Mouse (Mus musculus): ENCODE measurements around the gene Ppp1r14c. TPM values are rescaled to one million over a fixed set of nuclear protein-coding genes. Genes with fewer than 3 reads are reported as not detected.

The Ppp1r14c gene
- polyA plus RNA-seq, 1 experiment from 2014 or later = 13.6 TPM

GRCm38 (mm10) chr10:3508746-3509145 lies 142.9 kb downstream of the Ppp1r14c start:
- ATAC-seq (ENCODE audit: low FRiP score) (no peak), DNase-seq (ENCODE audit: low spot score) (no peak)
- H3K9ac ChIP-seq (ENCODE audit: low read depth, low read length) = no peak overlapping the region
- no peaks in the 10 kb centered on the region for H3K27me3 ChIP-seq (ENCODE audit: control insufficient read depth, insufficient read depth, low read length)
- 51% methylated on average over 2 of the region's 2 CpGs for WGBS
- no peaks in the 10 kb centered on the region for H3K9me3 ChIP-seq (ENCODE audit: control insufficient read depth, low read length)
- no peak overlapping the region for H3K27ac ChIP-seq (ENCODE audit: low read depth, low read length)
- no peak overlapping the region for H3K4me3 ChIP-seq (ENCODE audit: low read depth, low read length)
- no peaks in the 10 kb centered on the region for H3K36me3 ChIP-seq (ENCODE audit: control insufficient read depth, insufficient read depth, low read length)
- H3K4me2 ChIP-seq (replicated peaks; ENCODE audit: low read depth, low read length) = no peak overlapping the region
- no peaks in the 10 kb centered on the region for H3K4me1 ChIP-seq (replicated peaks; ENCODE audit: control insufficient read depth, insufficient read depth, low read length)

GRCm38 (mm10) chr10:3509663-3510277 lies 143.9 kb downstream of the Ppp1r14c start:
- H3K4me1 ChIP-seq (replicated peaks; ENCODE audit: control insufficient read depth, insufficient read depth, low read length) = no peaks in the 10 kb centered on the region
- H3K4me3 ChIP-seq (ENCODE audit: low read depth, low read length) = no peak overlapping the region
- DNase-seq (ENCODE audit: low spot score) (no peak), ATAC-seq (ENCODE audit: low FRiP score) (0 out of 2 replicates have a peak, but pooled peaks have one; percentile 31)
- H3K27ac ChIP-seq (ENCODE audit: low read depth, low read length) = no peak overlapping the region
- H3K36me3 ChIP-seq (ENCODE audit: control insufficient read depth, insufficient read depth, low read length) = no peaks in the 10 kb centered on the region
- H3K9me3 ChIP-seq (ENCODE audit: control insufficient read depth, low read length) = no peaks in the 10 kb centered on the region
- H3K4me2 ChIP-seq (replicated peaks; ENCODE audit: low read depth, low read length) = no peak overlapping the region
- no peak overlapping the region for H3K9ac ChIP-seq (ENCODE audit: low read depth, low read length)
- H3K27me3 ChIP-seq (ENCODE audit: control insufficient read depth, insufficient read depth, low read length) = no peaks in the 10 kb centered on the region
- WGBS = 73% methylated on average over 7 of the region's 7 CpGs

- H3K27me3 ChIP-seq (ENCODE audit: control insufficient read depth, insufficient read depth, low read length) = no peaks in the 10 kb centered on the region
- ATAC-seq (ENCODE audit: low FRiP score) (no peak), DNase-seq (ENCODE audit: low spot score) (no peak)
- WGBS = 75% methylated on average over 3 of the region's 3 CpGs
- no peak overlapping the region for H3K27ac ChIP-seq (ENCODE audit: low read depth, low read length)
- no peaks in the 10 kb centered on the region for H3K4me1 ChIP-seq (replicated peaks; ENCODE audit: control insufficient read depth, insufficient read depth, low read length)
- no peak overlapping the region for H3K4me2 ChIP-seq (replicated peaks; ENCODE audit: low read depth, low read length)
- no peaks in the 10 kb centered on the region for H3K36me3 ChIP-seq (ENCODE audit: control insufficient read depth, insufficient read depth, low read length)
- no peak overlapping the region for H3K4me3 ChIP-seq (ENCODE audit: low read depth, low read length)
- no peaks in the 10 kb centered on the region for H3K9me3 ChIP-seq (ENCODE audit: control insufficient read depth, low read length)
- no peak overlapping the region for H3K9ac ChIP-seq (ENCODE audit: low read depth, low read length)
Measured at GRCm38 (mm10) chr10:3510486-3510885, 144.6 kb downstream of the Ppp1r14c start.

GRCm38 (mm10) chr10:3511401-3511800 lies 145.5 kb downstream of the Ppp1r14c start:
- no peaks in the 10 kb centered on the region for H3K36me3 ChIP-seq (ENCODE audit: control insufficient read depth, insufficient read depth, low read length)
- ATAC-seq (ENCODE audit: low FRiP score) = no peak
- WGBS = 76% methylated on average over 3 of the region's 3 CpGs

GRCm38 (mm10) chr10:3512620-3513305 lies 146.9 kb downstream of the Ppp1r14c start:
- no peaks in the 10 kb centered on the region for H3K36me3 ChIP-seq (ENCODE audit: control insufficient read depth, insufficient read depth, low read length)
- 78% methylated on average over 8 of the region's 8 CpGs for WGBS
- H3K27ac ChIP-seq (ENCODE audit: low read depth, low read length) = no peak overlapping the region
- H3K4me2 ChIP-seq (replicated peaks; ENCODE audit: low read depth, low read length) = no peak overlapping the region
- no peak for ATAC-seq (ENCODE audit: low FRiP score)
- H3K9me3 ChIP-seq (ENCODE audit: control insufficient read depth, low read length) = no peaks in the 10 kb centered on the region
- H3K9ac ChIP-seq (ENCODE audit: low read depth, low read length) = no peak overlapping the region
- H3K4me3 ChIP-seq (ENCODE audit: low read depth, low read length) = no peak overlapping the region
- no peaks in the 10 kb centered on the region for H3K27me3 ChIP-seq (ENCODE audit: control insufficient read depth, insufficient read depth, low read length)
- no peaks in the 10 kb centered on the region for H3K4me1 ChIP-seq (replicated peaks; ENCODE audit: control insufficient read depth, insufficient read depth, low read length)
- DNase-seq (ENCODE audit: low spot score) = no peak

More at GRCm38 (mm10) chr10:3511401-3511800, 145.5 kb downstream of the Ppp1r14c start:
- DNase-seq (ENCODE audit: low spot score) = no peak
- no peak overlapping the region for H3K27ac ChIP-seq (ENCODE audit: low read depth, low read length)
- no peaks in the 10 kb centered on the region for H3K27me3 ChIP-seq (ENCODE audit: control insufficient read depth, insufficient read depth, low read length)
- no peak overlapping the region for H3K4me3 ChIP-seq (ENCODE audit: low read depth, low read length)
- no peaks in the 10 kb centered on the region for H3K9me3 ChIP-seq (ENCODE audit: control insufficient read depth, low read length)
- H3K4me1 ChIP-seq (replicated peaks; ENCODE audit: control insufficient read depth, insufficient read depth, low read length) = no peaks in the 10 kb centered on the region
- H3K9ac ChIP-seq (ENCODE audit: low read depth, low read length) = no peak overlapping the region
- H3K4me2 ChIP-seq (replicated peaks; ENCODE audit: low read depth, low read length) = no peak overlapping the region

- Histone ChIP-seq H3K4me2 (replicated peaks; ENCODE audit: low read depth, low read length) (no peak overlapping the region), H3K27me3 (ENCODE audit: control insufficient read depth, insufficient read depth, low read length) (no peaks in the 10 kb centered on the region), H3K4me1 (replicated peaks; ENCODE audit: control insufficient read depth, insufficient read depth, low read length) (no peaks in the 10 kb centered on the region), H3K9ac (ENCODE audit: low read depth, low read length) (no peak overlapping the region), H3K36me3 (ENCODE audit: control insufficient read depth, insufficient read depth, low read length) (no peaks in the 10 kb centered on the region), H3K4me3 (ENCODE audit: low read depth, low read length) (no peak overlapping the region), H3K9me3 (ENCODE audit: control insufficient read depth, low read length) (no peaks in the 10 kb centered on the region), H3K27ac (ENCODE audit: low read depth, low read length) (no peak overlapping the region)
- WGBS = 76% methylated on average over 6 of the region's 6 CpGs
- ATAC-seq (ENCODE audit: low FRiP score) (no peak), DNase-seq (ENCODE audit: low spot score) (no peak)
Measured at GRCm38 (mm10) chr10:3513947-3514346, 148.1 kb downstream of the Ppp1r14c start.

Other genes starting within 250 kb of the Ppp1r14c start
- gene H60c, start 98.3 kb upstream of the Ppp1r14c start, polyA plus RNA-seq (2014; fragmentation: Nextera tagmentation; extraction: Ambion mirVana) = not detected in 2 replicates
- 0.10 TPM in 1 of 2 replicates, not detected in the other for gene Iyd, start 174.2 kb downstream of the Ppp1r14c start, polyA plus RNA-seq (2014; fragmentation: Nextera tagmentation; extraction: Ambion mirVana)